In genomic region chr9:37142107-37142506, GRCm38 (mm10) we compare ENCODE assay signal across 12 mouse cellular contexts. TPM values are rescaled to one million over a fixed set of nuclear protein-coding genes. Genes with fewer than 3 reads are reported as not detected.
DNase-seq lines count a peak whose midpoint lies in the region; ATAC-seq lines count a peak whose summit lies in the region.
"Had no signal": no experiment of that assay in that cellular context is flagged by ENCODE, and none has a peak within 500 bp of the region (broad histone marks: within the 10 kb centered on the region; RNA-seq: fewer than 3 reads in every experiment).

No protein-coding gene starts in this region.

- ATAC-seq in kidney, embryonic 14.5 days (ENCODE audit: low FRiP score, low TSS enrichment), result no peak
- ATAC-seq in embryonic facial prominence, embryonic 13.5 days (ENCODE audit: insufficient number of reproducible peaks, insufficient read depth, low FRiP score, low TSS enrichment, low read depth), result no peak
- ATAC-seq in midbrain, embryonic 13.5 days, result no peak
- ATAC-seq: intestine, embryonic 15.5 days had no signal

- H3K9ac ChIP-seq in kidney, embryonic 14.5 days (ENCODE audit: low read depth, low read length), result no peak overlapping the region
- H3K9ac ChIP-seq in embryonic facial prominence, embryonic 13.5 days, result no peak overlapping the region
- H3K9ac ChIP-seq in midbrain, embryonic 13.5 days (replicated peaks), result no peak overlapping the region
- H3K9ac ChIP-seq: intestine, embryonic 15.5 days had no signal

- no peak overlapping the region for H3K4me2 ChIP-seq in kidney, embryonic 14.5 days (replicated peaks; ENCODE audit: low read depth, low read length)
- H3K4me2 ChIP-seq in embryonic facial prominence, embryonic 13.5 days, result no peak overlapping the region
- no peak overlapping the region; the same call in 1 of the 2 replicates for H3K4me2 ChIP-seq in midbrain, embryonic 13.5 days (replicated peaks)
- H3K4me2 ChIP-seq: intestine, embryonic 15.5 days had no signal

- H3K36me3 ChIP-seq in kidney, embryonic 14.5 days (ENCODE audit: control insufficient read depth, insufficient read depth, low read length), result no peaks in the 10 kb centered on the region
- no peaks in the 10 kb centered on the region for H3K36me3 ChIP-seq in embryonic facial prominence, embryonic 13.5 days
- no peaks in the 10 kb centered on the region for H3K36me3 ChIP-seq in midbrain, embryonic 13.5 days
- H3K36me3 ChIP-seq: intestine, embryonic 15.5 days had no signal

- no peaks in the 10 kb centered on the region for H3K9me3 ChIP-seq in kidney, embryonic 14.5 days (ENCODE audit: control insufficient read depth, low read length)
- H3K9me3 ChIP-seq in embryonic facial prominence, embryonic 13.5 days, result no peaks in the 10 kb centered on the region
- no peaks in the 10 kb centered on the region for H3K9me3 ChIP-seq in midbrain, embryonic 13.5 days
- H3K9me3 ChIP-seq: intestine, embryonic 15.5 days had no signal

- H3K27me3 ChIP-seq in kidney, embryonic 14.5 days (ENCODE audit: control insufficient read depth, insufficient read depth, low read length), result 0 out of 2 replicates have a peak, but pooled peaks cover 7% of the 10 kb centered on the region
- peaks cover 65% of the 10 kb centered on the region for H3K27me3 ChIP-seq in embryonic facial prominence, embryonic 13.5 days
- H3K27me3 ChIP-seq in midbrain, embryonic 13.5 days, result no peaks in the 10 kb centered on the region
- H3K27me3 ChIP-seq: intestine, embryonic 15.5 days had no signal

- no peak overlapping the region for H3K4me3 ChIP-seq in kidney, embryonic 14.5 days (ENCODE audit: low read length)
- H3K4me3 ChIP-seq in embryonic facial prominence, embryonic 13.5 days, result no peak overlapping the region
- H3K4me3 ChIP-seq in midbrain, embryonic 13.5 days (replicated peaks), result no peak overlapping the region
- H3K4me3 ChIP-seq: heart, adult 2 months; intestine, embryonic 15.5 days had no signal

- 26% methylated on average over 4 of the region's 4 CpGs for WGBS in kidney, embryonic 14.5 days
- WGBS in embryonic facial prominence, embryonic 13.5 days, result 14% methylated on average over 4 of the region's 4 CpGs
- WGBS in midbrain, embryonic 13.5 days, result 22% methylated on average over 4 of the region's 4 CpGs

- DNase-seq in embryo, embryonic 9.5 days (ENCODE audit: extremely low spot score), result peak; percentile 34
- no peak for DNase-seq in embryo, embryonic 10 days (ENCODE audit: low spot score)
- DNase-seq in kidney, adult 9 months, result no peak
- DNase-seq in testis, postnatal 14 days (ENCODE audit: low spot score), result no peak
- DNase-seq in c-Kit-positive CD71-positive TER-119-positive erythroid progenitor cells, embryonic 14.5 days (ENCODE audit: low spot score), result no peak
- DNase-seq: adrenal gland, postnatal 36 days; cerebellum, adult 11 months; heart, adult 2 months had no signal

- peaks cover 43% of the 10 kb centered on the region for H3K4me1 ChIP-seq in kidney, embryonic 14.5 days (ENCODE audit: control insufficient read depth, insufficient read depth, low read length)
- H3K4me1 ChIP-seq in embryonic facial prominence, embryonic 13.5 days, result peaks cover 74% of the 10 kb centered on the region
- peaks cover 72% of the 10 kb centered on the region for H3K4me1 ChIP-seq in midbrain, embryonic 13.5 days (replicated peaks)

- 0 out of 2 replicates have a peak overlapping the region, but pooled peaks have one; percentile 20 for H3K27ac ChIP-seq in kidney, embryonic 14.5 days (ENCODE audit: low read depth, low read length)
- H3K27ac ChIP-seq in embryonic facial prominence, embryonic 13.5 days, result peak overlapping the region; percentile 40; the same call in 1 of the 2 replicates
- peak overlapping the region; percentile 36; the same call in 1 of the 2 replicates for H3K27ac ChIP-seq in midbrain, embryonic 13.5 days
- H3K27ac ChIP-seq: heart, adult 2 months; intestine, embryonic 15.5 days had no signal

RNA-seq across cellular contexts. Expression of gene Pknox2, which starts 5.1 kb away (rescaled TPM):
- 5.4 and 5.5 TPM in 2 replicates for polyA plus RNA-seq in kidney, embryonic 14.5 days (2014; fragmentation: Nextera tagmentation; extraction: Ambion mirVana)
- 10.9 and 11.3 TPM in 2 replicates for polyA plus RNA-seq in embryonic facial prominence, embryonic 13.5 days (2015; fragmentation: Nextera tagmentation; extraction: Ambion mirVana)
- polyA plus RNA-seq in midbrain, embryonic 13.5 days (2015; fragmentation: Nextera tagmentation; extraction: Ambion mirVana), result 30.1 and 33.1 TPM in 2 replicates
